Mouse (Mus musculus) megakaryocyte, embryonic 14.5 days (primary cell): ENCODE data around the gene Nedd8.

ENCODE experiments used
- FLI1 ChIP-seq: IDR thresholded peaks from 2 replicates; pipeline ENCODE4 v1.6.1; 2012; ENCODE audit warnings: low read length, inconsistent platforms, mixed read lengths
- GATA1 ChIP-seq: IDR thresholded peaks from 3 replicates; pipeline ENCODE4 v1.6.1; 2012; ENCODE audit warnings: mixed read lengths, low read length, inconsistent platforms, borderline replicate concordance

GRCm38 (mm10) chr14:55656935-55657334 is 15.0 kb downstream of the Nedd8 start:
- TF ChIP-seq FLI1 (no peak), GATA1 (no peak)
